Mouse (Mus musculus) embryonic stem cell, embryonic (primary cell): Measurements from ENCODE around the gene Gm9602.
"Not testable (repeated sequence)": the region's sequence is repeated elsewhere in the genome, so short reads cannot be mapped to it uniquely, and the experiment has no call there.

Source experiments
- CTCF ChIA-PET, 4 experiments: fragments of 300-600 bp in 2 of 4; fragments of 350-600 bp in 2 of 4; sonication (Branson Sonifier 250); formaldehyde crosslinking; loops; one replicate each; lab custom pipeline; 2022; ENCODE audit warnings: inconsistent platforms in 2 of 4; lab: Charles Lee
- POLR2A ChIA-PET, 4 experiments: fragments of 300-600 bp in 2 of 4; fragments of 350-600 bp in 2 of 4; sonication (Branson Sonifier 250); formaldehyde crosslinking; loops; one replicate each; lab custom pipeline; 2022; ENCODE audit warnings: antibody characterized with exemption in 4 of 4, inconsistent platforms in 1 of 4; lab: Charles Lee

The Gm9602 gene

DNA sequence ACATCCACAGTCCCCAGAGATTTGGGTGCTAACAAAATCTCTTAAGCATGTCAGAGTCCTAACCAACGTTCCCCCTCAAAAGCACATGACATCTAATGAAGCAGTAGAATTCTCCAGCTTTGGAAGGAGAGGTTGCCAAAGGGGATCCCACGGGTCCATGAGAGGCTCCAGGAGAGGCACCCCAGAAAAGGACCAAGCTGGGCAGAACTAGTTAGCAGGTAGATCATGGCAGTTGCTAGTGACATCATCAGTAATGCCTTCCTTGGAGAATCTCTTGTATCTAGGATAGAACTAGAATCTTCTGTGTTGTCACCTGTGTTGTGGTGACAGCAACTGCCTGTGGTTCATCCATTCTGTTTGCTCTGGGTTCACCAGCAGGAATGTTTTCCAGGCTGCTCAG is at the start of gene Gm9602:
Gene Gm9602, plus strand, starts transcription at position 301 of the 400 bp plus-strand sequence.
- CTCF ChIA-PET, POLR2A ChIA-PET: not testable (repeated sequence)

DNA sequence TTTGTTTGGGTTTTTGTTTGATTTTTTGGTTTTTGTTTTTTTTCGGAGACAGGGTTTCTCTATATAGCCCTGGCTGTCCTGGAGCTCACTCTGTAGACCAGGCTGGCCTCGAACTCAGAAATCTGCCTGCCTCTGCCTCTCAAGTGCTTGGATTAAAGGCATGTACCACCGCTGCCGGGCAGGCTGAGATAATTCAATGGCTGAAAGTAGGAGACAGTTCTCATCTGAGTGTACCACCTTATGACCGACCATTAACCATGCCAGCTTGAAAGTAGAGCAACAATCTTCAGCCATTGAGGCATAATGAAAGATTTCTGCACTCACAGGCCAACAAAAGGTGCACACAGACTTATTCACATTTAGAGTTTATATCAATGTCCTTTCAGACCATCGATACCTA is 30.3 kb downstream of the Gm9602 start:
- POLR2A ChIA-PET, CTCF ChIA-PET: not testable (repeated sequence)

DNA sequence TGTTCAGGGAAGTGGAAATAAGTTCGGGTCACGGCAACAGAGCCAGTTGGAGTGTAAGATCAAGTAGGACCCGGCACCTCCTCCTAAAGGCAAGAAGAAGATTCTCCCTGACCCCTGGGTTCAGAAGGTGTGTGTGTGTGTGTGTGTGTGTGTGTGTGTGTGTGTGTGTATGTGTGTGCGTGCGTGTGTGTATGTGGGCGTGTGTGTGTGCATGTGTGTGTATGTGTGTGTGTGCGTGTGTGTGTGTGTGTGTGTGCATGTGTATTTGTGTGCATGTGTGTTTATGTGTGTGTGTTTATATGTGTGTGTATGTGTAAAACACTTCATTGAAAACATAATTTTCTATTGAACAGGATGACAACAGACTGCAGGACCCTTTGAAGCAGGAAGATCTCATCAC is 45.8 kb downstream of the Gm9602 start:
- POLR2A ChIA-PET: not testable (repeated sequence)

More for the DNA sequence above, 45.8 kb downstream of the Gm9602 start:
- CTCF ChIA-PET: not testable (repeated sequence)
